14 mouse cellular contexts compared by ENCODE assay signal in the genomic region with DNA sequence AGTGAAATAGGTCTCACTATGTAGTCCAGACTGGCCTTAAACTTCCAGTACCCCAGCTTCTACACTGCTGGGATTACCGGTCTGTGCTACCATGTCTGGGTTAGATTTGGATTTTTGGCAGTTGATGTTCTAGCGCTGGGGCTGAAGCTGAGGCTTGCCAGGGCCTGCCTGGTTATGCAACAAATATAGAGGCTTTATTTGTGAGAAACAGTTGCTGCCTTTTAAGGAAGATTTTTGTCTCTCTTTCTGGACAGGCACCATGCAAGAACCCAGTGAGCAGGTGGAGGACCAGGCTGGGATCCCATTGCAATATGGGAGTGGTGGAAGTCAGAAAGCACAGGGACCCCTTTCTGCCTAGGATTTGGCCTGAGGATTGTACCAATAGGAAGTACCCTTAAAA. TPM values are rescaled to one million over a fixed set of nuclear protein-coding genes. Genes with fewer than 3 reads are reported as not detected.
"Had no signal": no experiment of that assay in that cellular context is flagged by ENCODE, and none has a peak within 500 bp of the region (broad histone marks: within the 10 kb centered on the region; RNA-seq: fewer than 3 reads in every experiment).

No protein-coding gene starts in this region.

- DNase-seq: gastrocnemius, postnatal 14 days; heart, adult 18-20 months; heart, postnatal 14 days; heart, postnatal 36 days; kidney, adult 11 months; kidney, adult 2 months; kidney, adult 9 months; kidney, postnatal 14 days; kidney, postnatal 36 days; layer of hippocampus, adult 9-11 months; layer of hippocampus, postnatal 36 days; liver; liver, embryonic 13.5 days had no signal

RNA-seq across cellular contexts. Expression of a gene that starts 38.2 kb away (rescaled TPM):
- total RNA-seq: hematopoietic stem cell, adult 5-6 weeks had no signal
